Mouse (Mus musculus) liver, postnatal 0 days (tissue): ENCODE data around the gene Atp13a1. TPM values are rescaled to one million over a fixed set of nuclear protein-coding genes. Genes with fewer than 3 reads are reported as not detected.

Experiments
- ATAC-seq: fragments of 200-750 bp; cut with Nextera tagmentation; 2 replicates; pipeline ENCODE4 v1.8.0; 2017; ENCODE audit warnings: mild to moderate bottlenecking, moderate library complexity
- DNase-seq: peaks from one replicate; pipeline ENCODE4 v3.0.0-alpha.2; 2016
- H3K27ac ChIP-seq: fragments of 300-500 bp; sonication (generic); 2 replicates; pipeline ENCODE4 v1.5.1; 2014; ENCODE audit warnings: antibody characterized with exemption, moderate library complexity, mild to moderate bottlenecking, low read depth
- H3K27me3 ChIP-seq: fragments of 300-500 bp; sonication (generic); 2 replicates; pipeline ENCODE4 v1.6.1; 2014; ENCODE audit warnings: low read length, control low read depth, mixed read lengths; ENCODE audit not compliant: insufficient read depth
- H3K36me3 ChIP-seq: fragments of 300-500 bp; sonication (generic); replicated peaks from 2 replicates; pipeline ENCODE4 v1.6.1; 2014; ENCODE audit warnings: mild to moderate bottlenecking, control low read depth, low read length, moderate library complexity, mixed read lengths; ENCODE audit not compliant: insufficient read depth
- H3K4me1 ChIP-seq: fragments of 300-500 bp; sonication (generic); 2 replicates; pipeline ENCODE4 v1.6.1; 2014; ENCODE audit warnings: antibody characterized with exemption, mild to moderate bottlenecking, control low read depth; ENCODE audit not compliant: insufficient read depth
- H3K4me2 ChIP-seq: fragments of 300-500 bp; sonication (generic); 2 replicates; pipeline ENCODE4 v1.6.1; 2014; ENCODE audit warnings: low read depth, mild to moderate bottlenecking, low read length, moderate library complexity, mixed read lengths
- H3K4me3 ChIP-seq: fragments of 300-500 bp; sonication (generic); 2 replicates; pipeline ENCODE4 v1.5.1; 2014; ENCODE audit warnings: low read depth, low read length
- H3K9ac ChIP-seq: fragments of 300-500 bp; sonication (generic); replicated peaks from 2 replicates; pipeline ENCODE4 v1.6.1; 2014; ENCODE audit warnings: mild to moderate bottlenecking, moderate library complexity
- H3K9me3 ChIP-seq: fragments of 300-500 bp; sonication (generic); 2 replicates; pipeline ENCODE4 v1.6.1; 2016; ENCODE audit warnings: mild to moderate bottlenecking, control low read depth, low read length, mixed read lengths
- CTCF ChIP-seq: sonication (generic); IDR thresholded peaks from 2 replicates; pipeline ENCODE4 v1.5.1; 2016; ENCODE audit warnings: antibody characterized with exemption, low read depth
- EP300 ChIP-seq: IDR thresholded peaks from 2 replicates; pipeline ENCODE4 v1.6.1; 2016; ENCODE audit warnings: antibody characterized with exemption, low read depth, mild to moderate bottlenecking
- WGBS: fragments of 180-500 bp; shearing (Covaris S2); extraction: QIAGEN DNeasy Blood & Tissue Kit; methylation state at CpG from one replicate; pipeline ENCODE4 v1.1.7; 2014; ENCODE audit not compliant: insufficient replicate concordance; 5-methylcytosine and 5-hydroxymethylcytosine counted together
- polyA plus RNA-seq: library from polyadenylated mRNA; unstranded; fragments of >200 nt; fragmentation: Nextera tagmentation; extraction: Ambion mirVana; gene quantifications from 2 replicates; pipeline ENCODE4 v1.2.1, GENCODE M21; 2015

Gene Atp13a1
- polyA plus RNA-seq, 1 experiment from 2014 or later, result 13.8 TPM

- no peak for DNase-seq
- Histone ChIP-seq H3K9ac (no peak overlapping the region), H3K4me1 (0 out of 2 replicates have a peak, but pooled peaks cover 2% of the 10 kb centered on the region), H3K27me3 (no peaks in the 10 kb centered on the region), H3K4me3 (no peak overlapping the region), H3K4me2 (no peak overlapping the region), H3K9me3 (no peaks in the 10 kb centered on the region), H3K36me3 (peaks cover 85% of the 10 kb centered on the region), H3K27ac (no peak overlapping the region)
- ATAC-seq, result no peak
- WGBS, result 90% methylated on average over 7 of the region's 7 CpGs
- TF ChIP-seq EP300 (no peak), CTCF (no peak)
Measured at GRCm38 (mm10) chr8:69803366-69803765, 12.4 kb downstream of the Atp13a1 start.

DNA sequence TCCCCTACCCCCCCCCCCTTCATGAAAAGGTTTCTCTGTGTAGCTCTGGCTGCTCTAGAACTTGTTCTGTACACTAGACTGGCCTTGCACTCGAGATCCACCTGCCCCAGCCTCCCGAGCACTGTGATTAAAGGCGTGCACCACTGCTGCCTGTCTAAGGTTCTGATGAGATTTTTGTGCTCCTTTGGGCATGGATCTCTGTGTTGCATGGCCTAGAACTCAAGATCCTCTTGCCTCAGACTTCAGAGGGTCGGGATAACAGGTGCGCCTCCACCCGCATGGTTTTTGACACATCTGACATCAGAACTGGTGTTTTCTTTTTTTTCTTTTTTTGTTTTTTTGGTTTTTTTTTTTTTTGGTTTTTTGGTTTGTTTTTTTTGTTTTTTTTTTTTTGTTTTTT lies 13.6 kb downstream of the Atp13a1 start:
- no peak overlapping the region for H3K27ac ChIP-seq
- H3K9me3 ChIP-seq, result no peaks in the 10 kb centered on the region
- H3K4me3 ChIP-seq, result no peak overlapping the region
- DNase-seq (no peak), ATAC-seq (no peak)
- TF ChIP-seq CTCF (no peak), EP300 (no peak)
- H3K36me3 ChIP-seq, result peaks cover 75% of the 10 kb centered on the region
- H3K4me2 ChIP-seq, result no peak overlapping the region
- no peak overlapping the region for H3K9ac ChIP-seq
- H3K4me1 ChIP-seq, result peaks cover 10% of the 10 kb centered on the region
- H3K27me3 ChIP-seq, result no peaks in the 10 kb centered on the region
- WGBS, result 90% methylated on average over 6 of the region's 6 CpGs

DNA sequence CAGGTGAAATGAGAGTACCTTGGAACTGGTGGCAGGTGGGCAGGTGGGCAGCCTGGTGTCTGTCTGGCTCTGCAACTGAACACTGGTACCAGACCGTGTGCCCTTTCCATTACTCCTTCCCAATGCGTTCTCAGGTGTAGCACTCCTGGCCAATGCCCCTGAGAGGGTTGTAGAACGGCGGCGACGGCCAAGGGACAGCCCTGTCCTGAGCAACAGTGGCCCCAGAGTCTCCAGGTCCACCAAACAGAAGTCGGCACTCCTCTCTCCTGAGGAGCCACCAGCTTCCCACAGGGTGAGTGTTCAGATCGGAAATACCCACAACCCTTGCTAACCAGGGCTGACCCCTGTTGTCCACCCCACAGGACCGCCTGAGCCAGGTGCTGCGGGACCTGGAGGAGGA lies 14.1 kb downstream of the Atp13a1 start:
- Histone ChIP-seq H3K36me3 (peaks cover 69% of the 10 kb centered on the region), H3K27me3 (no peaks in the 10 kb centered on the region), H3K27ac (no peak overlapping the region), H3K4me3 (no peak overlapping the region), H3K4me2 (no peak overlapping the region), H3K4me1 (peaks cover 10% of the 10 kb centered on the region), H3K9ac (no peak overlapping the region), H3K9me3 (no peaks in the 10 kb centered on the region)
- DNase-seq, result no peak
- 92% methylated on average over 10 of the region's 10 CpGs for WGBS
- no peak for TF ChIP-seq CTCF
- TF ChIP-seq EP300, result no peak
- ATAC-seq, result no peak

DNA sequence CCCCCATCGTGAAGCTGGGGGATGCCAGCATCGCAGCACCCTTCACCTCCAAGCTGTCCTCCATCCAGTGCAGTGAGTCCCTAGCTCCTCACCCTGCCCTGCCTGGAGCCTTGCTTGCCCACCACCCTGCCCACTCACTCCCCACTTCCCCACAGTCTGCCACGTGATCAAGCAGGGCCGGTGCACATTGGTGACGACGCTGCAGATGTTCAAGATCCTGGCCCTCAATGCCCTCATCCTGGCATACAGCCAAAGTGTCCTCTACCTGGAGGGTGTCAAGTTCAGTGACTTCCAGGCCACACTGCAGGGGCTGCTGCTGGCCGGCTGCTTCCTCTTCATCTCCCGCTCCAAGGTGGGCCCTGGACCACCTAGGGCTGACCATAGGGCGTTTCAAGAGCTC lies 14.5 kb downstream of the Atp13a1 start:
- DNase-seq (no peak), ATAC-seq (no peak)
- Histone ChIP-seq H3K4me1 (peaks cover 10% of the 10 kb centered on the region), H3K27ac (peak overlapping the region; percentile 51), H3K27me3 (no peaks in the 10 kb centered on the region), H3K9ac (no peak overlapping the region), H3K4me3 (no peak overlapping the region), H3K36me3 (peaks cover 69% of the 10 kb centered on the region), H3K4me2 (no peak overlapping the region), H3K9me3 (no peaks in the 10 kb centered on the region)
- 89% methylated on average over 9 of the region's 9 CpGs for WGBS
- TF ChIP-seq CTCF (no peak), EP300 (no peak)

DNA sequence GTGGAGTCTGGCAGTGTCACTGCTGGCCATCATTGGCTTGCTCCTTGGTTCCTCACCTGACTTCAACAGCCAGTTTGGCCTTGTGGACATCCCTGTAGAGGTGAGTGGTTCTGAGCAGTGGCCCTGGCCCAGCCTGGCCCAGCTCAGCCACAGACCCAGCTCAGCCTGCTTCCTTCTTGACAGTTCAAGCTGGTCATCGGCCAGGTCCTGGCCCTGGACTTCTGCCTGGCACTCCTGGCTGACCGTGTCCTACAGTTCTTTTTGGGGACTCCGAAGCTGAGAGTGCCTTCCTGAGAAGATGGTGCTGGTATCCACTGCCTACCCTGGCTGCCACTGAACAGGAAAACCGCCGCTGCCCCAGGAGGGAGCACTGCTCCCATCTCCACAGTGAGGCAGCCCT lies 16.3 kb downstream of the Atp13a1 start:
- H3K9ac ChIP-seq, result no peak overlapping the region
- TF ChIP-seq CTCF, result no peak
- no peak for TF ChIP-seq EP300
- H3K4me3 ChIP-seq, result no peak overlapping the region
- H3K27me3 ChIP-seq, result no peaks in the 10 kb centered on the region
- H3K36me3 ChIP-seq, result peaks cover 65% of the 10 kb centered on the region
- DNase-seq (no peak), ATAC-seq (no peak)
- H3K4me2 ChIP-seq, result no peak overlapping the region
- 0 out of 2 replicates have a peak overlapping the region, but pooled peaks have one; percentile 57 for H3K27ac ChIP-seq
- H3K9me3 ChIP-seq, result no peaks in the 10 kb centered on the region
- 93% methylated on average over 5 of the region's 5 CpGs for WGBS
- peaks cover 10% of the 10 kb centered on the region for H3K4me1 ChIP-seq

DNA sequence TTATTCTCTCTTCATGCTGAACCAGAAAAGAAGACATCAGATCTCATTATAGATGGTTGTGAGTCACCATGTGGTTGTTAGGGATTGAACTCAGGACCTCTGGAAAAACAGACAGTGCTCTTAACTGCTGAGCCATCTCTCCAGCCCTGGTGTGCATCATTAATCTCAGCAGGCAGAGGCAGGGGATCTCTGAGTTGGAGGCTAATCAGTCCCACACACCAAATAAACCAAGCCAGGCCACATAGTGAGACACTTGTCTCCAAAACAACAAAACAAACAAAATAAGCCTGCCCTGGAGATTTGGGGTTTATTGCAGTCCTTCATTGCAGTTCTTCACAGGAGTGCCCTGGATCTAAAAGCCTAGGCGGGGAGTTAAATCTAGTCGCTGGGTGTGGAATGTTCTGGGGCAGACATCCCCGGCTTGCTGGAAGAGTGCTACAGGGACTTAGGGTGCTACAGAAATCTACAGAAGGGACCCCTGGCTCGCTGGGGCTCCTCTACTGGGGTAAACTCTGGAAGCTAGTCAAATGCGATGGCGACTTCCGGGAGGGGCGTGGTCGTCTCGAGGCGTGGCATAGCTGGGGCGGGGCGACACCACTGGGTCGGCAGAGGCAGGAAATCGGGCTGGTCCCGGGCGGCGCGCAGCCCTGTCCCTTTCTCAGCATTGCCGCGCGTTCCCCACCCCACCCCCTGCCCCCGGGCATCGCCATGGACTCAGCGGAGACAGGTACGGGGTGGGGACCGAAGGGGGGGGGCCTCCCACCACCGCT lies 17.3 kb downstream of the Atp13a1 start, which contains the start of gene Gmip:
TSS of gene Gmip (plus strand) at position 586 of the 770 bp plus-strand sequence.
- Histone ChIP-seq H3K9ac (peak within 1 kb of the TSS; percentile 80), H3K4me1 (peaks cover 10% of the 10 kb centered on the region), H3K27me3 (no peaks in the 10 kb centered on the region), H3K27ac (peak within 1 kb of the TSS; percentile 57), H3K4me2 (peak within 1 kb of the TSS; percentile 86), H3K4me3 (peak within 1 kb of the TSS; percentile 63), H3K9me3 (no peaks in the 10 kb centered on the region), H3K36me3 (peaks cover 56% of the 10 kb centered on the region)
- DNase-seq (peak; percentile 92), ATAC-seq (peak; percentile 84)
- no peak for TF ChIP-seq EP300
- 0 out of 2 replicates have a peak, but pooled peaks have one; percentile 17 for TF ChIP-seq CTCF
- WGBS, result 6% methylated on average over 28 of the region's 28 CpGs
